Comparison of ENCODE assay signal across 26 mouse cellular contexts in genomic region chr17:34301670-34302190, GRCm38 (mm10). TPM values are rescaled to one million over a fixed set of nuclear protein-coding genes. Genes with fewer than 3 reads are reported as not detected.
"Had no signal": no experiment of that assay in that cellular context is flagged by ENCODE, and none has a peak within 500 bp of the region (broad histone marks: within the 10 kb centered on the region; RNA-seq: fewer than 3 reads in every experiment).

No protein-coding gene starts in this region.

- H3K4me3 ChIP-seq: limb, embryonic 12.5 days; limb, embryonic 15.5 days; lung, embryonic 15.5 days; midbrain, embryonic 13.5 days had no signal

- H3K36me3 ChIP-seq: limb, embryonic 12.5 days; limb, embryonic 15.5 days; lung, embryonic 15.5 days; midbrain, embryonic 13.5 days had no signal

- DNase-seq: kidney, adult 18-20 months; kidney, adult 9 months; kidney, postnatal 14 days; kidney, postnatal 4 days; left cerebral cortex, postnatal 4 days; liver, postnatal 0 days; lung, postnatal 10 days; thymus, postnatal 14 days had no signal

- H3K4me1 ChIP-seq: limb, embryonic 12.5 days; limb, embryonic 15.5 days; lung, embryonic 15.5 days had no signal

- H3K27me3 ChIP-seq: limb, embryonic 15.5 days; lung, embryonic 15.5 days had no signal

- H3K27ac ChIP-seq: limb, embryonic 12.5 days; limb, embryonic 15.5 days; liver, embryonic 14.5 days; lung, embryonic 15.5 days; midbrain, embryonic 13.5 days had no signal

- ATAC-seq: liver, postnatal 0 days; midbrain, embryonic 13.5 days; midbrain, embryonic 16.5 days had no signal

RNA-seq across cellular contexts. Expression of gene H2-Aa, which starts 14.1 kb away (rescaled TPM):
- polyA plus RNA-seq: limb, embryonic 12.5 days; liver, embryonic 11.5 days; midbrain, embryonic 16.5 days; neural tube, embryonic 11.5 days had no signal

RNA-seq across cellular contexts. Expression of gene H2-Eb2, which starts 23.7 kb away (rescaled TPM):
- total RNA-seq: layer of hippocampus, adult 18-20 months; layer of hippocampus, postnatal 14 days; left cerebral cortex, adult 8-10 months; left cerebral cortex, postnatal 14 days; left cerebral cortex, postnatal 4 days had no signal
- polyA plus RNA-seq: intestine, embryonic 16.5 days; limb, embryonic 15.5 days; liver, embryonic 11.5 days; liver, embryonic 14.5 days; liver, postnatal 0 days; midbrain, embryonic 13.5 days; neural tube, embryonic 11.5 days; stomach, embryonic 16.5 days; testis, adult 2 months had no signal

RNA-seq across cellular contexts. Expression of gene Btnl2, which starts 52.9 kb away (rescaled TPM):
- total RNA-seq: megakaryocyte progenitor cell, adult 5-6 weeks had no signal
- polyA plus RNA-seq: kidney, embryonic 16.5 days; limb, embryonic 12.5 days; liver, embryonic 11.5 days; liver, postnatal 0 days; midbrain, embryonic 13.5 days; neural tube, embryonic 11.5 days; neural tube, embryonic 14.5 days had no signal
